Mouse (Mus musculus): ENCODE measurements at regions not wholly inside any gene's neighbourhood (a gene's known extent, or its start where the extent isn't known, plus 50 kb on each side); places are given as distances from the start of the nearest gene placed in this dataset.

- Histone ChIP-seq H3K9ac (ENCODE audit: low read depth, low read length) (no peak overlapping the region), H3K4me2 (no peak overlapping the region), H3K4me1 (ENCODE audit: control insufficient read depth, insufficient read depth, low read length) (no peaks in the 10 kb centered on the region), H3K36me3 (ENCODE audit: control insufficient read depth, insufficient read depth, low read length) (no peaks in the 10 kb centered on the region), H3K4me3 (ENCODE audit: low read depth, low read length) (no peak overlapping the region), H3K27ac (ENCODE audit: low read depth, low read length) (no peak overlapping the region), H3K27me3 (ENCODE audit: control insufficient read depth, insufficient read depth, low read length) (no peaks in the 10 kb centered on the region), H3K9me3 (replicated peaks; ENCODE audit: control insufficient read depth, low read length) (no peaks in the 10 kb centered on the region)
- ATAC-seq (replicated peaks; ENCODE audit: insufficient number of reproducible peaks, low FRiP score, low TSS enrichment) = no peak
- 73% methylated on average over 3 of the region's 3 CpGs for WGBS (ENCODE audit: insufficient replicate concordance)
Observed at GRCm38 (mm10) chr12:52409221-52409620, 94.6 kb upstream of the Arhgap5 start.

- WGBS (ENCODE audit: insufficient replicate concordance) = 59% methylated on average over 4 of the region's 4 CpGs
- H3K9me3 ChIP-seq (replicated peaks; ENCODE audit: control insufficient read depth, low read length) = no peaks in the 10 kb centered on the region
- no peaks in the 10 kb centered on the region for H3K36me3 ChIP-seq (ENCODE audit: control insufficient read depth, insufficient read depth, low read length)
- no peaks in the 10 kb centered on the region for H3K4me1 ChIP-seq (ENCODE audit: control insufficient read depth, insufficient read depth, low read length)
- no peak overlapping the region for H3K9ac ChIP-seq (ENCODE audit: low read depth, low read length)
- no peak overlapping the region for H3K27ac ChIP-seq (ENCODE audit: low read depth, low read length)
- no peak overlapping the region for H3K4me2 ChIP-seq
- no peak overlapping the region for H3K4me3 ChIP-seq (ENCODE audit: low read depth, low read length)
- no peaks in the 10 kb centered on the region for H3K27me3 ChIP-seq (ENCODE audit: control insufficient read depth, insufficient read depth, low read length)
- ATAC-seq (replicated peaks; ENCODE audit: insufficient number of reproducible peaks, low FRiP score, low TSS enrichment) = no peak
Observed at GRCm38 (mm10) chr12:52412172-52412571, 91.6 kb upstream of the Arhgap5 start.

DNA sequence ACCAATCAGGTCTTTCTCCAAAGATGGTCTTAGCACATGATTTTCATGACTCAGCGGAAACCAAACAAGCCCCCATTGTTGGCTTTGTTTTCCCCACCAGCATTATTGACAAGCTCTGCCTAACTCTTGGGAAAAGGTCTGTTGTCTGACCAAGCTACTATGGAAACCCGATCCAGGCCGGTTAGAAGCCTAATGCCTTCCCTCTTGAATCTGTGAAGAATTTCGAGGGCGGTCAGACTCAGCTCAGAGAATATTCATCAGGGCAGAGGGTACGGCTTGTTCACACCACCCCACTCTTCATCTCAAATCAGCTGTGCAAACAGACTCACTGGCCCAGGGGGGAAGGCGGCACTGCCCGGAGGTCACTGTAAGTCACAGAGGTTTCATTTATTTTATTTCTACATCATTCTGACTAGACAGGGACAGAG, 90.7 kb upstream of the Arhgap5 start:
- H3K36me3 ChIP-seq (ENCODE audit: control insufficient read depth, insufficient read depth, low read length) = no peaks in the 10 kb centered on the region
- no peak for ATAC-seq (replicated peaks; ENCODE audit: insufficient number of reproducible peaks, low FRiP score, low TSS enrichment)
- no peak overlapping the region; the same call in 1 of the 2 replicates for H3K4me2 ChIP-seq
- H3K27me3 ChIP-seq (ENCODE audit: control insufficient read depth, insufficient read depth, low read length) = no peaks in the 10 kb centered on the region
- H3K27ac ChIP-seq (ENCODE audit: low read depth, low read length) = no peak overlapping the region
- 40% methylated on average over 8 of the region's 8 CpGs for WGBS (ENCODE audit: insufficient replicate concordance)
- H3K4me3 ChIP-seq (ENCODE audit: low read depth, low read length) = no peak overlapping the region
- no peak overlapping the region for H3K9ac ChIP-seq (ENCODE audit: low read depth, low read length)
- H3K9me3 ChIP-seq (replicated peaks; ENCODE audit: control insufficient read depth, low read length) = no peaks in the 10 kb centered on the region
- no peaks in the 10 kb centered on the region for H3K4me1 ChIP-seq (ENCODE audit: control insufficient read depth, insufficient read depth, low read length)

DNA sequence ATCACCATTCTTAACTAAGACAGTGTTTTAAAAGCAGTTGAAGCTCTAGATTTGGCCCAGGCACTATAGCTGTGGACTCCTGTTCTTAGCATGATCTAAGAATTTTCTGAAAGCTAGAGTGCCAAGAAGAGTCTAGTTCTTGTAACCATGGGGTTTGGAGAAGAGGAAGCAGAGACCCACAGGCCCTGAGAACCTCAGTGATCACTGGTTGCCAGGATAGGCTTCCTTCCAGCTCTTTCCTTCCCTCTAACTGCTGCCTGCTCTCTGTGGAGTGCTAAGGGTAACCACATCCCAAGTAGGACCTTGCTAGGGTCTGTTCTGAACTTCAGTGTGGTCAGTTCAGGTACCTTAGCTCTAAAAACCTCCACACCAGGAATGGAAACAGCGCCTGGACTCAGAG, 81.0 kb upstream of the Arhgap5 start:
- ATAC-seq (replicated peaks; ENCODE audit: insufficient number of reproducible peaks, low FRiP score, low TSS enrichment) = no peak
- Histone ChIP-seq H3K27me3 (ENCODE audit: control insufficient read depth, insufficient read depth, low read length) (no peaks in the 10 kb centered on the region), H3K9ac (ENCODE audit: low read depth, low read length) (no peak overlapping the region), H3K4me3 (ENCODE audit: low read depth, low read length) (no peak overlapping the region), H3K4me1 (ENCODE audit: control insufficient read depth, insufficient read depth, low read length) (no peaks in the 10 kb centered on the region), H3K9me3 (replicated peaks; ENCODE audit: control insufficient read depth, low read length) (no peaks in the 10 kb centered on the region), H3K36me3 (ENCODE audit: control insufficient read depth, insufficient read depth, low read length) (no peaks in the 10 kb centered on the region), H3K4me2 (no peak overlapping the region), H3K27ac (ENCODE audit: low read depth, low read length) (no peak overlapping the region)
- WGBS (ENCODE audit: insufficient replicate concordance) = 64% methylated on average over 1 of the region's 1 CpGs

- no peak for ATAC-seq (replicated peaks; ENCODE audit: insufficient number of reproducible peaks, low FRiP score, low TSS enrichment)
- 84% methylated on average over 3 of the region's 3 CpGs for WGBS (ENCODE audit: insufficient replicate concordance)
- Histone ChIP-seq H3K4me3 (ENCODE audit: low read depth, low read length) (no peak overlapping the region), H3K9me3 (replicated peaks; ENCODE audit: control insufficient read depth, low read length) (no peaks in the 10 kb centered on the region), H3K4me2 (no peak overlapping the region), H3K4me1 (ENCODE audit: control insufficient read depth, insufficient read depth, low read length) (no peaks in the 10 kb centered on the region), H3K27me3 (ENCODE audit: control insufficient read depth, insufficient read depth, low read length) (no peaks in the 10 kb centered on the region), H3K36me3 (ENCODE audit: control insufficient read depth, insufficient read depth, low read length) (no peaks in the 10 kb centered on the region), H3K9ac (ENCODE audit: low read depth, low read length) (no peak overlapping the region), H3K27ac (ENCODE audit: low read depth, low read length) (no peak overlapping the region)
Observed at GRCm38 (mm10) chr12:52424336-52425034, 79.3 kb upstream of the Arhgap5 start.

DNA sequence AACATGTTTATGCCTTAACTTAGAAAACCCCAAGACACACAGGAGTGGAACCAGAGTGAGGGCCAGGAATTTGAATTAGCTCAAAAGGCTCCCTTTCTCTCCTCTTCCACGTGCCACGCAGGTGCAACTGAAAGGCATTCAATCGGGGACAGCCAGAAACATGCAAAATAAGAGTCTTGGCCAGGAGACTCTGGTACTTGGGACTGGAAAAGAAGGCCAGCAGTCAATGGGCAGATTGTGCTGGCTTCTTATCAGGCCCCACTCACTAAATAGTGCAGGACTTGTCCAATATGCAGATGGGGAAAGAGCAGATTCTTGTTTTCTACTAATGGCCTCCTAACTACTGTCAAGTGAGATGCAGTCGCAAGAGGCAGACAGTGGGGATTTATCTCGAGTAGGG, 73.8 kb upstream of the Arhgap5 start:
- Histone ChIP-seq H3K4me2 (no peak overlapping the region), H3K27ac (ENCODE audit: low read depth, low read length) (no peak overlapping the region), H3K4me1 (ENCODE audit: control insufficient read depth, insufficient read depth, low read length) (no peaks in the 10 kb centered on the region), H3K9me3 (replicated peaks; ENCODE audit: control insufficient read depth, low read length) (no peaks in the 10 kb centered on the region), H3K9ac (ENCODE audit: low read depth, low read length) (no peak overlapping the region), H3K36me3 (ENCODE audit: control insufficient read depth, insufficient read depth, low read length) (no peaks in the 10 kb centered on the region), H3K4me3 (ENCODE audit: low read depth, low read length) (no peak overlapping the region), H3K27me3 (ENCODE audit: control insufficient read depth, insufficient read depth, low read length) (no peaks in the 10 kb centered on the region)
- WGBS (ENCODE audit: insufficient replicate concordance) = 63% methylated on average over 5 of the region's 5 CpGs
- ATAC-seq (replicated peaks; ENCODE audit: insufficient number of reproducible peaks, low FRiP score, low TSS enrichment) = no peak

GRCm38 (mm10) chr12:52431933-52432332, 71.8 kb upstream of the Arhgap5 start:
- Histone ChIP-seq H3K9ac (ENCODE audit: low read depth, low read length) (no peak overlapping the region), H3K9me3 (replicated peaks; ENCODE audit: control insufficient read depth, low read length) (no peaks in the 10 kb centered on the region), H3K4me3 (ENCODE audit: low read depth, low read length) (no peak overlapping the region), H3K27ac (ENCODE audit: low read depth, low read length) (no peak overlapping the region), H3K36me3 (ENCODE audit: control insufficient read depth, insufficient read depth, low read length) (no peaks in the 10 kb centered on the region), H3K4me2 (no peak overlapping the region), H3K27me3 (ENCODE audit: control insufficient read depth, insufficient read depth, low read length) (no peaks in the 10 kb centered on the region), H3K4me1 (ENCODE audit: control insufficient read depth, insufficient read depth, low read length) (no peaks in the 10 kb centered on the region)
- no peak for ATAC-seq (replicated peaks; ENCODE audit: insufficient number of reproducible peaks, low FRiP score, low TSS enrichment)
- 63% methylated on average over 3 of the region's 3 CpGs for WGBS (ENCODE audit: insufficient replicate concordance)

DNA sequence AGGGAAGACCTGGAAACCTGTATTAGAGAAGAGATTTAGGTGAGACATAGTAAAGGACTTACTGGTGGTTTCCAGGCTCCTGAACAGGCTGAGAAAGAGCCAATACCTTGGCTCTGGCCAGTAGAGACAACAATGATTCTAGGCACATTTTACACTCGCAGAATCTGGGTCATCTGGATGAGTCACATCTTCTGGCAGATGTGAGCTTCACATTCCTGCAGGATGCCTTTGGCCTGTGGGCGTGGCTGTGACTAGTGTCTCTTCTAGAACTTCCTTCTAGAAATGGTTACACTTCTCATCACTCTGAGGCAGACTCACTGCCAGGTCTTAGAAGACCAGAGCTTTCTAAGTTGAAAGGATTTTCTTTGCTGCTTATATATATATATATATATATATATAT, 69.8 kb upstream of the Arhgap5 start:
- H3K4me1 ChIP-seq (ENCODE audit: control insufficient read depth, insufficient read depth, low read length) = no peaks in the 10 kb centered on the region
- no peak for ATAC-seq (replicated peaks; ENCODE audit: insufficient number of reproducible peaks, low FRiP score, low TSS enrichment)
- no peaks in the 10 kb centered on the region for H3K36me3 ChIP-seq (ENCODE audit: control insufficient read depth, insufficient read depth, low read length)
- H3K4me3 ChIP-seq (ENCODE audit: low read depth, low read length) = no peak overlapping the region
- no peaks in the 10 kb centered on the region for H3K27me3 ChIP-seq (ENCODE audit: control insufficient read depth, insufficient read depth, low read length)
- 60% methylated on average over 2 of the region's 2 CpGs for WGBS (ENCODE audit: insufficient replicate concordance)
- H3K27ac ChIP-seq (ENCODE audit: low read depth, low read length) = no peak overlapping the region
- no peak overlapping the region for H3K4me2 ChIP-seq
- H3K9me3 ChIP-seq (replicated peaks; ENCODE audit: control insufficient read depth, low read length) = no peaks in the 10 kb centered on the region
- H3K9ac ChIP-seq (ENCODE audit: low read depth, low read length) = no peak overlapping the region

DNA sequence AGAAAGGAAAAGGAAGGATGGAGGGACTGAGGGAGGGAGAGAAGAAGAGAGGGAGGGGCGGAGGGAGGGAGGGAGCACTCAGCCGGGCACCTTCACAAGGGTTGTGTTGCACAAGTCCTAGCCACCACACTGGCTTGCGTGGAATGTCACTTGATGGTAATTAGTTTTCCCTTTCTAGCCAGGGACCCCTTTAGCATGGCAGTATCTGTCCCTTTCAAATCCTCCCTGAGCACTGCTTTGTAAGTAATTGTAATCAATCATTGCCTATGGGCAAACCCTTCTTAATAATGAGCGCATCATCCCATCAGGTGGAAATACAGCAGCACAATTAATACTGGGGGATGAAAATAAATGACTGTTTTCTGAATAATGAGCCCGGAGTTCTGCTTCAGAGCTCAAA, 68.5 kb upstream of the Arhgap5 start:
- H3K27ac ChIP-seq (ENCODE audit: low read depth, low read length) = no peak overlapping the region
- H3K4me2 ChIP-seq = no peak overlapping the region
- no peak overlapping the region for H3K9ac ChIP-seq (ENCODE audit: low read depth, low read length)
- WGBS (ENCODE audit: insufficient replicate concordance) = 65% methylated on average over 5 of the region's 5 CpGs
- no peaks in the 10 kb centered on the region for H3K9me3 ChIP-seq (replicated peaks; ENCODE audit: control insufficient read depth, low read length)
- no peak overlapping the region for H3K4me3 ChIP-seq (ENCODE audit: low read depth, low read length)
- H3K27me3 ChIP-seq (ENCODE audit: control insufficient read depth, insufficient read depth, low read length) = no peaks in the 10 kb centered on the region
- no peak for ATAC-seq (replicated peaks; ENCODE audit: insufficient number of reproducible peaks, low FRiP score, low TSS enrichment)
- no peaks in the 10 kb centered on the region for H3K4me1 ChIP-seq (ENCODE audit: control insufficient read depth, insufficient read depth, low read length)
- no peaks in the 10 kb centered on the region for H3K36me3 ChIP-seq (ENCODE audit: control insufficient read depth, insufficient read depth, low read length)

Data from heart, embryonic 11.5 days (tissue).